Mouse (Mus musculus): ENCODE measurements at regions not wholly inside any gene's neighbourhood (a gene's known extent, or its start where the extent isn't known, plus 50 kb on each side); places are given as distances from the start of the nearest gene placed in this dataset.

- DNase-seq, result no peak
Measured at GRCm38 (mm10) chr12:10112874-10113453, 256.8 kb upstream of the Nt5c1b start.

GRCm38 (mm10) chr12:10122102-10122501 is 247.7 kb upstream of the Nt5c1b start:
- DNase-seq, result no peak

DNA sequence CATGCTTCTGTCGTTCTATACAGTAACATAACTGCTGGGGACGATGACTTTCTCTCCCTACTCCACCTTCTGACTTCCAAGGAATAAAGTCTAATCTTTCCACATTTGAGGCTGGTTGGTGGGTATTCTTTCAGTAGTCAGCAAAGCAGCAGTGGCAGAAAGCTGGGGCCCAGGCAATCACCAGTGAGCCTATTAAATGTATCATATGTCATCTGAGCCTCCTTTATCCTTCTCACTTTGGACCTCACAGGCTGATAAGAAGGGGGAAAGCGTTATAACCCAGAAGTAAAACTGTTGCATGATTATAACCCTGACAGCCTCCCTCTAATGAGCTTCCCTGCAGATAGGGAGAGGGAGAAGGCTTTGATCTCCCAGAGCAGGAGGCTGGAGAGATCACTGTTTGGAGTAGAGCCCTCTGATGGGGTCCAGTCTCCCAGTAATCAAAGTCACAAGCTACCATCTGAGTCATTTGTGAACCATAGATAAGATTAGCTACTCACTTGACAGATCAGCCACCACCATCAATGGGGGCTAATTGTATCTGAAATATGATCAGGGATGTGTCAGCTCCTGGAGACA is 241.7 kb upstream of the Nt5c1b start:
- no peak for DNase-seq

DNA sequence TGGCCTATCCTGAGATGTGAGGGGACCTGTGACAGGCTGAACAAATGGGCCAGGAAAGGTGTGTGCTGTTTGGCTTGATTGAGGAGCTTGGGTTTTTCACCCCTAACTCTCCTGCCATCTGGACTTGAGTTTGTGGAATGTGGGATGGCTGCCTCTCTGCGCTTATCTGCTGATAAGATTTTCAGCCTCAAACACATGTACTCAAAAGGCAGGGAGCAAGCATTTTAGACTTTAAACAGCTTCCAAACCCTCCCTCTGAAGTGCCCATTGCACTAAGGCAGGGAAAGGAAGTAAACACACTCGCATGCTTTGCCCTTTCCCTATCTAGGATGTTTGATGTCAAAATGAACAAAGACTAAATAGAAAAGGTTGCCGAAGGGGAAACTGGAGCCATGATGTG is 235.6 kb upstream of the Nt5c1b start:
- peak; percentile 6 for DNase-seq

DNA sequence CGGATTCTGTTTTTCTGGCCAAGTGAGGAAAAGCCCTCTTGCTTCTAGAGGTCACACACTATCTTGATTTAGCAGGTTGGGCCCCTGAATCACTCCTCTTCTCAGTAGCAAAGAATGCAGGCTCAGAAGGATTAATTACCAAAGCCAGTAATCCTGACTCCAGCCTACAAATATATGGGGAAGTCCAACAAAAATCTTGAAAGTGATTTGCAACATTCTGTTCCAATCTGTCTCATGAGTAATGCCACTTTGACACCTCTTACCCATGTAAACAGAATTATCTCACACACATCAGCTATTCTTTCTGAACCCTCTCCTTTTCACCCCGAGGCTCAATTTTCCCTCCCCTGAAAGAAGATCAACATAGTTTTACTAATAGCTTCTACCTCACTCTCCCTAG is 233.9 kb upstream of the Nt5c1b start:
- DNase-seq, result no peak

GRCm38 (mm10) chr12:10140131-10140530 is 229.6 kb upstream of the Nt5c1b start:
- DNase-seq, result no peak

GRCm38 (mm10) chr12:10160837-10161236 is 208.9 kb upstream of the Nt5c1b start:
- no peak for DNase-seq

DNA sequence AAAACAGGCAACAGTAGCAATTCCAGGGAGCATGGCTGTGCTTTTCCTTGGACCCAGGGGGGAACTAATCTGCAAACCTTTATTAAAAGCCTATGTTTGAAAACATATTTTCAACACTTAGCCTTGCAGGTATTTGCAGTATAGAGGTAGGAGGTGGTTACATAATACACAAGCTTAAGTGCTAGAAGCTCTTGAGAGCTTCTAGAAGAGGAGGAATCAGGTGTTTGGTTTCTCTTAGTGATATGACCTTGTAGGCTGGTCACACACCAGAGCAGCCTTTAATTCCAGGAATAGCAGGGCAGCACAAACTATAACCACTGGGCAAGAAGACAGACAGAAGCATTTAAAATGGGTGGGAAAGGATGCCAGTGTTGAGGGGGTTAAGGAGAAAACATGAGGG is 201.7 kb upstream of the Nt5c1b start:
- no peak for DNase-seq

- DNase-seq, result no peak
Measured at GRCm38 (mm10) chr12:10168581-10168980, 201.2 kb upstream of the Nt5c1b start.

DNA sequence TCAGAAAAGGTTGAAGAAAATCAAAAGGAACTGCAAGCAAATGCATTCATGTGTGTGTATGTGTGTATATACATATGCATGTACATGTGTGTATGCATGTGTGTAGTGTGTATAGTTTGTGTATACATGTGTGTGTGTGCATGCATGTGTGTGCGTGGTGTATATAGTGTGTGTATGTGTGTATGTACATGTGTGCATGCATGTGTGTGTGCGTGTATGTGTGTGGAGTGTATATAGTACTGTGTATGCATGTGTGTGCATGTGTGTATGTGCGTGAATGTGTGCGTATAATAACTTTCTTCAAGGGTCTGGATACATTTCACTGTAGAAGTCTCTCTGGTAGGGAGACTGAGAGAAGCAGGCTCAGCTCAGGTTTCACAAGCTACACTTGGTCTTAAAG is 191.1 kb upstream of the Nt5c1b start:
- no peak for DNase-seq

- DNase-seq, result no peak
Measured at GRCm38 (mm10) chr12:10179147-10179814, 190.5 kb upstream of the Nt5c1b start.

GRCm38 (mm10) chr12:10179815-10180468 is 189.8 kb upstream of the Nt5c1b start:
- DNase-seq, result no peak

DNA sequence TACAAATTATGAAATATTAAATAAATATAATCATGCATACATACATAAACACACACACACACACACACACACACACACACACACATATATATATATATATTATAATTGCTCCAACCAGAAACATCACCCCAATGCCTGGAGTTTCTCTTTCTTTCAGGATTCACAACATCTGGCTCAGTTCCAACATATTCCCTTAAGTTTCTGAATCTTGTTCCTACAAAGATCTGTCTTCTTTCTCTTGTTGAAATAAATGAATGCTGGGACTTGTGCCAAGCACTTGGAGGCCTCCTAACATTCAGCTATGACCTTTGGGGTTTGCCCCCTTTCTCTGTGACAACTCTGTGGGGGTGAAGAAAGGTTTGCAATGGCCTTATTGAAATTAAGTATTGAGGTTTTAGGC is 187.2 kb upstream of the Nt5c1b start:
- DNase-seq, result no peak

- DNase-seq, result no peak
Measured at GRCm38 (mm10) chr12:10186576-10186975, 183.2 kb upstream of the Nt5c1b start.

GRCm38 (mm10) chr12:10189746-10190145 is 180.0 kb upstream of the Nt5c1b start:
- DNase-seq, result no peak

DNA sequence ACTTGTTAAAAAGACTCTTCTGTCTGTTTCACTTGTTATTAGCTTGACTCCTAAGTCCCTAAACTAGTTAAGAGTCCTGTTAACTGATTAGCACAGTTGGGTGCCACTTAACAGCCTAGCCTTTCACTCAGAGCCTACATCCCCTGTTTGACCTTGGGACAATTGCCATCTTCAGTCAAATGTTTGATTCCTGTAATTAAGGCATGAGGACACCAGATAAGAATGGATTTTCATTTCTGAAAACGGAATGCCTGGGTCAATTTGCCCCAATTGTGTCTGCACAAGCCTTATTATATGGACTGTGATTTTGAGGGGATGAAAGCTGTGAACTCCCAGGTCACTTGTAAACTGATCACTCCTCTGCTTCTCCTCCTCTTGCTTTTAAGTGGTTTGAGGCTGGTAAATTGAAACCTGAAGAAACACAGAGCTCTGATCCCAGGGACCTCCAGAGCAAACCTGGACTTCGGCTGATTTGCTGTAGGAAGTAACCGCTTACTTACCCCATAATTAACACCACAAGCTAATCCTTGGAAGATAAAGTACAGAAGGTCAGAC is 171.8 kb upstream of the Nt5c1b start:
- DNase-seq, result no peak

DNA sequence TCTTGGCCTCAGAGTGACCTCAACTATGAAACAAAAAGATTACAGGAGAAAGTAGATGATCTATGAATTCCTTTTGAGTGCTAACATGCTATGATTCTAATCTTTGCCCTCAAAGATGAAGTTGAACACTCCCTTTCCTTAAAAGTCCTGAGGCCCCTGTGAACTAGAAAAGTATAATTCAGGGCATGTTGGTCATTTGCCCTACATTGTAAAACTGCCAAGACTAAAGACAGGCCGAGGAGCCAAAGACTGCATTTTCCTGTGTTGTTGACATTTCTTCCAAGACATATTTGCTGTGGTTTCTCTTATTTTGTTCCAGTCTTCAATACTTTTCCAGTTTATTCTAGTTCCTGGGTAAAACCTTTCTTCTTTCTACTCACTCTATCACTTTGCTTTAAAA is 159.9 kb upstream of the Nt5c1b start:
- no peak for DNase-seq

- no peak for DNase-seq
Measured at GRCm38 (mm10) chr12:10222821-10223220, 147.0 kb upstream of the Nt5c1b start.

DNA sequence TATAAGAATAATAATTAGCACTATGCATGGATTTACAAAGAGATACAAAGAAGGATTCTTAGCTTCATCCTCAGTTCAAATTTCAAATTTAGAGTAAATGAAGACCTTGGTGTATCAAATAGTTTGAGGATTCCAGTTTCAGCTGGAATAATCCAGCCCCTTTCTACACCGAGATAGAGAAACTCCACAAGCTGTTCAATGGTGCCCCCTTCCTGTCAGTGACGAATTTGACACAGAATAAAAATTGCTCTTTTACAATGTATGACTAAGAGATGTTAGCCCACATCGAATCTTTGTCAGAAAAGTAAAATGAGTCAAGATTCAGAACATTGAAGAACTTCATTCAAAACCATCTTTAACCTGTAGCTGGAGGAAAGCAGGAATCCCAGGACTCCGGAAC is 145.9 kb upstream of the Nt5c1b start:
- peak; percentile 17 for DNase-seq

DNA sequence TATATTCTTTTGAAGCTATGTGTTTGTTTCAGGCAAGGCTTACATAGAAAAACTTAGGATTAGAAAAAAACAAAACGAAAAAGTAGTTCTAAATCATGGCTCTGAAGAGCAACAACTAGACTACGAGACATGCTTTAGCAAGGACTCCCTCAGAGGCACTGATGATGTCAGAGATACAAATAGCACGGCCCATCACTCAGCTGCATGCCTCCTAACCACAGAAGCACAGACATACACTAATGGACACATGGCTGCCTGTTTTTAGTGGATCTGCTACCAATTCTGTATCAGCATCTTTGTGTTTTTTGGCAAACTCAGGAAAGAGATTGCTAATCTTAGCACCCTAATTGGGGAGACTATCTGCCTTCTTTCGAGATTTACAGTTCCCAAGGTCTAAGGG is 138.6 kb upstream of the Nt5c1b start:
- DNase-seq, result no peak

DNA sequence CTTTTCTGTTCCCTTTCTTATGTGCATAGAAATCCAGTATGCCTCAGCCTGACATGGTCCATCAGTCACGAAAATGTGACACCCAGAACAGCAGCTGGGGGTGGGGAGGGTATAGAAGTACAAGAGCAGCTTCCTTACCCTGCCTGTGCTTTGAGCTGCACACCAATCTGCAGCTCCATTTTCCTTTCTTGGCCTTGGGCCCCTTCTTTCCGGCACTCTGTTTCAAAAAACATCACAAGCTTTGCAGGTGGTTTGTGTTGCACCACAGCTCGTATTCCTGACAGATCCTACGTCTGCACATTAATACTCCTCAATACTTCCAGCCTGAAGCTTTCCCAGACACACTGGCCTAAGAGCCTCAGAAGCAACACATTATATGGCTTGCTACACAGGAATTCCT is 138.1 kb upstream of the Nt5c1b start:
- no peak for DNase-seq

GRCm38 (mm10) chr12:10248110-10248509 is 121.7 kb upstream of the Nt5c1b start:
- no peak for DNase-seq

- DNase-seq, result no peak
Measured at GRCm38 (mm10) chr12:10256385-10256784, 113.4 kb upstream of the Nt5c1b start.

DNA sequence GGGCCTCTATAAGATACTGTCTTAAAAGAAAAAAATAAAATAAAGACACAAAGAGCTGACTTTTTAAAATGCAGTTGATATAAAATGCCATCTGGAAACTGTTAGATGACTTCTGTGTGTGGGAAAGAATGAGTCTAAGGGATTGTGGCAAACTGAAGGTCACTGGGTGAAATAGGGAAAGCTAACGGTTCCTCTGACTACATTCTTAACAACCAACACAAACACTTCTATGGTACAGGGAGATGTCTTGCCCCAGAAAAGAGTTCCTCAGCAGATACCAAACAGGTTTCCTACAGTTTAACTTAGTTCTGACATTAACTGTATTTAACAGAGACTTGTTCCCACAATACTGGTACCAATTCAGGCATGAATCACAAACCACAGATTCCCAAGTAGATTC is 103.6 kb upstream of the Nt5c1b start:
- no peak for DNase-seq

Measured in cerebellum, adult 9-10 months (tissue).